Mouse (Mus musculus): ENCODE results near the gene Exosc7.

DNA sequence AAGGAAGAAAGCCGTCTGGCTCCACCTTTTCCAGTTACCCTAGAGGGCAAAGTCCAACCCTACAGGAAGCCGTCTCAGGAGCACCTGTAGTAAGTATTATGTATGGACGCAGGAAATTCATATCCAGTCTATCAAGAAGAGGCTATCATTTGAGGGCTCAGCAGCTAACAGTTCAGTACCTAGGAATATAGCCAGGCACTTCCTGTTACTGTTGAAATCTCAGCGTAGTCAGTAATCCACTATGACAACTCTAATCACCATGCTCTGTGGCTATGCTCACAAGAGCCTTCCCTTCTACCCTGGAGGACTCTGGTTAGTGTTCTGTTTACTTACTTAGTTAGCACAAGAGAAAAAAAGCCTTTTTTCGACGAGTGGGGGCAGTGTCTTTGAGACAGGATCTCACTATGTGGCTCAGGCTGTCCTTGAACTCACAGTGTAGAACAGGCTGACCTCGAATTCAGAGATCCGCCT lies 1.2 kb upstream of the Exosc7 start:
- TF ChIP-seq CTCF (IDR thresholded peaks at IDR 0.05; ENCODE audit: low read depth, low read length) (no peak), POLR2A (IDR thresholded peaks at IDR 0.05; ENCODE audit: insufficient read depth, low read length) (no peak), EP300 (IDR thresholded peaks at IDR 0.05; ENCODE audit: insufficient read depth, low read depth, low read length) (no peak)

Data from ES-Bruce4 (cell line).